Mouse (Mus musculus) cerebellum, adult 2 months (tissue): ENCODE results near the gene Atp6v0b.

Experiments used
- CTCF ChIP-seq: fragments of 200-500 bp; IDR thresholded peaks from 2 replicates; pipeline ENCODE4 v1.5.1; 2011; ENCODE audit warnings: low read depth, mild to moderate bottlenecking, control low read depth, low read length, moderate library complexity, borderline replicate concordance; ENCODE audit not compliant: insufficient read depth
- POLR2A ChIP-seq: fragments of 200-500 bp; IDR thresholded peaks from 2 replicates; pipeline ENCODE4 v1.6.1; 2011; ENCODE audit warnings: low read length, control low read depth, borderline replicate concordance; ENCODE audit not compliant: insufficient read depth

- no peak for TF ChIP-seq CTCF
- TF ChIP-seq POLR2A = no peak
Measured at GRCm38 (mm10) chr4:117893376-117893775, 6.2 kb upstream of the Atp6v0b start.
